Mouse (Mus musculus) MEL (cell line): ENCODE results near the gene Mfng.

Experiments
- CTCF ChIP-seq, 3 experiments: IDR thresholded peaks in 2 of 3; conservative IDR thresholded peaks in 1 of 3; 2 replicates each; pipeline ENCODE4 v1.5.1; 2011 to 2012; ENCODE audit warnings: low read length in 3 of 3, low read depth in 2 of 3, mild to moderate bottlenecking in 2 of 3, improper control_type of control experiment in 1 of 3, inconsistent platforms in 1 of 3, mixed read lengths in 1 of 3, moderate library complexity in 1 of 3; ENCODE audit not compliant: control insufficient read depth in 1 of 3, insufficient read depth in 1 of 3, poor library complexity in 1 of 3, severe bottlenecking in 1 of 3
- E2F4 ChIP-seq: IDR thresholded peaks from 2 replicates; pipeline ENCODE4 v1.6.1; 2011; ENCODE audit warnings: low read depth, low read length, improper control_type of control experiment, borderline replicate concordance
- ELF1 ChIP-seq: IDR thresholded peaks from 2 replicates; pipeline ENCODE4 v1.6.1; 2014; ENCODE audit warnings: low read depth, mild to moderate bottlenecking, inconsistent platforms, low read length, improper control_type of control experiment, moderate library complexity
- EP300 ChIP-seq, 2 experiments: IDR thresholded peaks; 2 replicates each; pipeline ENCODE4 v1.6.1; 2011; ENCODE audit warnings: improper control_type of control experiment in 2 of 2, low read length in 2 of 2, low read depth in 1 of 2, mild to moderate bottlenecking in 1 of 2
- ETS1 ChIP-seq: IDR thresholded peaks from 2 replicates; pipeline ENCODE4 v1.6.1; 2012; ENCODE audit warnings: low read depth, mild to moderate bottlenecking, inconsistent platforms, low read length, improper control_type of control experiment, moderate library complexity
- GATA1 ChIP-seq: IDR thresholded peaks from 2 replicates; pipeline ENCODE4 v1.6.1; 2011; ENCODE audit warnings: low read depth, low read length, improper control_type of control experiment
- HCFC1 ChIP-seq: IDR thresholded peaks from 2 replicates; pipeline ENCODE4 v1.6.1; 2012; ENCODE audit warnings: low read depth, mild to moderate bottlenecking, inconsistent platforms, low read length, improper control_type of control experiment, moderate library complexity
- KAT2A ChIP-seq: conservative IDR thresholded peaks from 2 replicates; pipeline ENCODE4 v1.6.1; 2012; ENCODE audit warnings: low read depth, low read length, improper control_type of control experiment, inconsistent platforms
- MAZ ChIP-seq: IDR thresholded peaks from 2 replicates; pipeline ENCODE4 v1.6.1; 2012; ENCODE audit warnings: low read depth, mild to moderate bottlenecking, inconsistent platforms, low read length, improper control_type of control experiment
- NELFE ChIP-seq: IDR thresholded peaks from 2 replicates; pipeline ENCODE4 v1.6.1; 2011; ENCODE audit warnings: low read depth, low read length, improper control_type of control experiment
- POLR2A ChIP-seq, 2 experiments: IDR thresholded peaks; 2 replicates each; pipeline ENCODE4 v1.6.1; 2011 to 2012; ENCODE audit warnings: low read length in 2 of 2, mild to moderate bottlenecking in 2 of 2, control low read depth in 1 of 2, improper control_type of control experiment in 1 of 2, low read depth in 1 of 2, moderate library complexity in 1 of 2; ENCODE audit not compliant: control insufficient read depth in 1 of 2, insufficient read depth in 1 of 2, poor library complexity in 1 of 2
- USF1 ChIP-seq: IDR thresholded peaks from 2 replicates; pipeline ENCODE4 v1.6.1; 2014; ENCODE audit warnings: low read depth, mild to moderate bottlenecking, inconsistent platforms, low read length, improper control_type of control experiment, moderate library complexity

- TF ChIP-seq HCFC1: no peak
- no peak for TF ChIP-seq EP300 (IDR thresholded peaks at IDR 0.05; ENCODE audit: low read depth in 1 of 2, low read length in 2 of 2)
- no peak for TF ChIP-seq CTCF (IDR thresholded peaks at IDR 0.05 in 2 of 3, conservative IDR thresholded peaks at IDR 0.05 in 1 of 3; ENCODE audit: control insufficient read depth in 1 of 3, insufficient read depth in 1 of 3, low read depth in 2 of 3, low read length in 3 of 3, poor library complexity in 1 of 3, severe bottlenecking in 1 of 3)
- no peak for TF ChIP-seq ELF1
- no peak for TF ChIP-seq NELFE
- no peak for TF ChIP-seq ETS1
- TF ChIP-seq E2F4: no peak
- no peak for TF ChIP-seq KAT2A
- TF ChIP-seq GATA1: no peak
- TF ChIP-seq MAZ: no peak
- no peak for TF ChIP-seq POLR2A (IDR thresholded peaks at IDR 0.05; ENCODE audit: control insufficient read depth in 1 of 2, insufficient read depth in 1 of 2, low read depth in 1 of 2, low read length in 2 of 2, poor library complexity in 1 of 2)
- no peak for TF ChIP-seq USF1
These were observed 14.8 kb upstream of the Mfng start for GRCm38 (mm10) chr15:78788042-78788441.
